Mouse (Mus musculus): Measurements from ENCODE around the gene Fam206a.

Gene Fam206a

GRCm38 (mm10) chr4:56801907-56802668 lies at the start of gene Fam206a, which contains the start of gene Elp1:
Gene Fam206a, plus strand, starts transcription at chr4:56802345.
Gene Elp1, minus strand, starts transcription at chr4:56802331.
- peak; percentile 91 for DNase-seq

- no peak for DNase-seq
These were observed 46.1 kb upstream of the Fam206a start for GRCm38 (mm10) chr4:56756021-56756420.

GRCm38 (mm10) chr4:56756966-56757600 lies 45.1 kb upstream of the Fam206a start:
- no peak for DNase-seq

- DNase-seq, result no peak
These were observed 44.5 kb upstream of the Fam206a start for GRCm38 (mm10) chr4:56757693-56758092.

GRCm38 (mm10) chr4:56767861-56768284 lies 34.3 kb upstream of the Fam206a start:
- DNase-seq, result no peak

GRCm38 (mm10) chr4:56768913-56769312 lies 33.2 kb upstream of the Fam206a start:
- DNase-seq, result peak; percentile 21

- DNase-seq, result no peak
These were observed 31.1 kb upstream of the Fam206a start for GRCm38 (mm10) chr4:56771065-56771464.

GRCm38 (mm10) chr4:56791373-56791772 lies 10.8 kb upstream of the Fam206a start:
- DNase-seq, result no peak

- no peak for DNase-seq
These were observed 565 bp downstream of the Fam206a start for GRCm38 (mm10) chr4:56802669-56803150.

GRCm38 (mm10) chr4:56809050-56809449 lies 6.9 kb downstream of the Fam206a start:
- DNase-seq, result no peak

GRCm38 (mm10) chr4:56811642-56812041 lies 9.5 kb downstream of the Fam206a start:
- no peak for DNase-seq

- no peak for DNase-seq
These were observed 10.0 kb downstream of the Fam206a start for GRCm38 (mm10) chr4:56812096-56812495.

GRCm38 (mm10) chr4:56815131-56815530 lies 13.0 kb downstream of the Fam206a start:
- DNase-seq, result no peak

- no peak for DNase-seq
These were observed 17.9 kb downstream of the Fam206a start for GRCm38 (mm10) chr4:56820017-56820550.

GRCm38 (mm10) chr4:56824231-56824630 lies 22.1 kb downstream of the Fam206a start:
- DNase-seq, result no peak

- DNase-seq, result no peak
These were observed 26.8 kb downstream of the Fam206a start for GRCm38 (mm10) chr4:56828932-56829331.

- peak; percentile 53 for DNase-seq
These were observed 27.4 kb downstream of the Fam206a start for GRCm38 (mm10) chr4:56829511-56829921.

- no peak for DNase-seq
These were observed 29.0 kb downstream of the Fam206a start for GRCm38 (mm10) chr4:56831013-56831609.

- DNase-seq, result peak; percentile 48
These were observed 29.9 kb downstream of the Fam206a start for GRCm38 (mm10) chr4:56831998-56832397.

- no peak for DNase-seq
These were observed 35.5 kb downstream of the Fam206a start for GRCm38 (mm10) chr4:56837661-56838060.

- DNase-seq, result no peak
These were observed 38.2 kb downstream of the Fam206a start for GRCm38 (mm10) chr4:56840297-56840696.

GRCm38 (mm10) chr4:56842501-56842900 lies 40.4 kb downstream of the Fam206a start:
- no peak for DNase-seq

GRCm38 (mm10) chr4:56843963-56844362 lies 41.8 kb downstream of the Fam206a start:
- DNase-seq, result no peak
